Mouse (Mus musculus): ENCODE data around the gene Myom3.

The Myom3 gene

GRCm38 (mm10) chr4:135814896-135815295, 55.4 kb downstream of the Myom3 start:
- no peak for DNase-seq (ENCODE audit: low spot score in 2 of 2)

- peak; percentile 64 to 86 for DNase-seq (ENCODE audit: low spot score in 2 of 2)
These were observed 57.5 kb downstream of the Myom3 start for GRCm38 (mm10) chr4:135816905-135817622.

GRCm38 (mm10) chr4:135818366-135818765, 58.9 kb downstream of the Myom3 start:
- no peak for DNase-seq (ENCODE audit: low spot score in 2 of 2)

GRCm38 (mm10) chr4:135819826-135820526, 60.5 kb downstream of the Myom3 start:
- no peak for DNase-seq (ENCODE audit: low spot score in 2 of 2)

GRCm38 (mm10) chr4:135821772-135822171, 62.3 kb downstream of the Myom3 start:
- no peak for DNase-seq (ENCODE audit: low spot score in 2 of 2)

- peak; percentile 46 to 81 for DNase-seq (ENCODE audit: low spot score in 2 of 2)
These were observed 63.8 kb downstream of the Myom3 start for GRCm38 (mm10) chr4:135823298-135823697.

GRCm38 (mm10) chr4:135824254-135824653, 64.7 kb downstream of the Myom3 start:
- DNase-seq (ENCODE audit: low spot score in 2 of 2), result no peak

- DNase-seq (ENCODE audit: low spot score in 2 of 2), result no peak
These were observed 69.0 kb downstream of the Myom3 start for GRCm38 (mm10) chr4:135828491-135828890.

GRCm38 (mm10) chr4:135832070-135832469, 72.6 kb downstream of the Myom3 start:
- DNase-seq (ENCODE audit: low spot score in 2 of 2), result no peak

GRCm38 (mm10) chr4:135833301-135834123, 74.0 kb downstream of the Myom3 start:
- DNase-seq (ENCODE audit: low spot score in 2 of 2), result no peak

GRCm38 (mm10) chr4:135834124-135834717, 74.7 kb downstream of the Myom3 start:
- DNase-seq (ENCODE audit: low spot score in 2 of 2), result no peak

- no peak for DNase-seq (ENCODE audit: low spot score in 2 of 2)
These were observed 79.4 kb downstream of the Myom3 start for GRCm38 (mm10) chr4:135838925-135839292.

GRCm38 (mm10) chr4:135839293-135840011, 79.9 kb downstream of the Myom3 start:
- DNase-seq (ENCODE audit: low spot score in 2 of 2), result peak in 1 of 2 experiments; percentile 45

- DNase-seq (ENCODE audit: low spot score in 2 of 2), result no peak
These were observed 84.9 kb downstream of the Myom3 start for GRCm38 (mm10) chr4:135844400-135844799.

GRCm38 (mm10) chr4:135847581-135847980, 88.1 kb downstream of the Myom3 start:
- DNase-seq (ENCODE audit: low spot score in 2 of 2), result no peak

GRCm38 (mm10) chr4:135850411-135851095, 91.0 kb downstream of the Myom3 start:
- DNase-seq (ENCODE audit: low spot score in 2 of 2), result peak in 1 of 2 experiments; percentile 30

GRCm38 (mm10) chr4:135851942-135852341, 92.4 kb downstream of the Myom3 start:
- DNase-seq (ENCODE audit: low spot score in 2 of 2), result peak in 1 of 2 experiments; percentile 45

- no peak for DNase-seq (ENCODE audit: low spot score in 2 of 2)
These were observed 94.6 kb downstream of the Myom3 start for GRCm38 (mm10) chr4:135853987-135854546.

GRCm38 (mm10) chr4:135854630-135855029, 95.1 kb downstream of the Myom3 start:
- peak in 1 of 2 experiments; percentile 8 for DNase-seq (ENCODE audit: low spot score in 2 of 2)

GRCm38 (mm10) chr4:135855080-135855479, 95.6 kb downstream of the Myom3 start:
- no peak for DNase-seq (ENCODE audit: low spot score in 2 of 2)

All from spleen, postnatal 4 days (tissue).